Mouse (Mus musculus) adrenal gland, adult 8-10 months (tissue): ENCODE data around the gene St7. TPM values are rescaled to one million over a fixed set of nuclear protein-coding genes. Genes with fewer than 3 reads are reported as not detected.
"Not testable (repeated sequence)": the region's sequence is repeated elsewhere in the genome, so short reads cannot be mapped to it uniquely, and the experiment has no call there.

Source experiments
- DNase-seq: peaks from one replicate; pipeline ENCODE4 v3.0.0; 2022
- total RNA-seq, 4 experiments: library from RNA; stranded (reverse); gene quantifications; 2 replicates each; pipeline ENCODE4 v1.2.4; 2022

The St7 gene
- 10 to 100 TPM; 24.7 to 32.7 (median 30.4) TPM for total RNA-seq

- no peak for DNase-seq
Measured at GRCm38 (mm10) chr6:17692647-17693046, at the start of gene St7. Gene St7 (plus strand): TSS chr6:17692933.

- no peak for DNase-seq
Measured at GRCm38 (mm10) chr6:17646107-17646506, 46.6 kb upstream of the St7 start.

- no peak for DNase-seq
Measured at GRCm38 (mm10) chr6:17652132-17652531, 40.6 kb upstream of the St7 start.

DNA sequence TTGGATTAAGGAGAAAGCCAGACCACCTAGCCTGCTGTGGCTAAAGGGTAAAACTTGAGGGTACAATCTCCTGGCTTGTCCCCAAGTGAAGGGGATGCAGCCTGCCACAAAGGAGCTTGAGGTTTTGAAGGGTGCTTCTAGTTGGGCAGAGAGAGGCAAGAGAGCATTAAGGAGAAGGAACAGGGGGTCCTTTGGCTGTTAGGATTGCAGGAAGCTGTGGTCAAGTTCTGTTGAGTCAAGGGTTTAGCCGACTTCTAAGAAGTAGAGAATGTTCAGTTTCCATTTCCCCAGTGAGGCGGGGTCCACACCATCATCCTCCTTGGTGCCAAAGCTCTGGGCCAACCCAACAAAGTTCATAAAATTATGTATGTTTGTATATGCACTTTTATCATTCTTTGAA, 37.7 kb upstream of the St7 start:
- no peak for DNase-seq

DNA sequence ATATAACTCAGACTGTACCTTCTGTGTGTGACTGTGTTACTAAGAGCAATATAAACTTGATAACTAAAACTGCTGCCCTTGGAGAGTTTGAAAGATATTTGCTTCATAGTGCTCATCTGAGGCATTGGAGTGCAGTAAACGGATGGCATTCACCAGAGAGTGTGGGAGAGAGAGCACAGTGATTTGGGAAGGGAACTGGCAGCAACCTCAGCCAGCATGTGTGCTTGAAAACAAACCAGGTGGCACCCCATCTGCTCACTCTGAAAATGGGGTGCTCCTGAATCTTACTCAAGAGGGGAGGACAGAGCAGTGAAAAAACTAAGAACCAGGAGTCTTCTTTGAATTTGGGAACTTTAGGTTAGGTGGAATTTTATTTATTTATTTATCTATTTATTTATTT, 35.4 kb upstream of the St7 start:
- no peak for DNase-seq

GRCm38 (mm10) chr6:17665348-17665747, 27.4 kb upstream of the St7 start:
- DNase-seq: no peak

- DNase-seq: no peak
Measured at GRCm38 (mm10) chr6:17666024-17666423, 26.7 kb upstream of the St7 start.

- DNase-seq: no peak
Measured at GRCm38 (mm10) chr6:17667813-17668212, 24.9 kb upstream of the St7 start.

DNA sequence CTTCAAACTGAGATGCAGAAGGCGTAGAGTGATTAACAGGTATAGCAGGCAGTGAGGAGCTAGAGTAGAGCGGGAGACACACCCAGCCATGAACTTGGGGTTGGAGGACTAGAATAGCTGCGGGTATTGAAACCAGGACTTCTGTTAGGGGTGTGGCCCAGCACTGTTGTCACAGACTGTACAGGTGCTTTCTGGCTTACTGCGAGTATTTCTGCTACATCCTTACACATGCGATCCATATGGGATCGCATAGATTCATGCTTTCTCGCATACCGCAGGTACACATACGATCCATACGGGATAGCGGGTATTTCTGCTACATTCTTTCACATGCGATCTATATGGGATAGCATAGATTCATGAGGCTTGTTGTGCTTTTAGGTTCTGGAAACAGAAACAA, 24.4 kb upstream of the St7 start:
- no peak for DNase-seq

GRCm38 (mm10) chr6:17669826-17670225, 22.9 kb upstream of the St7 start:
- no peak for DNase-seq

- peak; percentile 26 for DNase-seq
Measured at GRCm38 (mm10) chr6:17675019-17675756, 17.5 kb upstream of the St7 start.

- DNase-seq: no peak
Measured at GRCm38 (mm10) chr6:17677008-17677407, 15.7 kb upstream of the St7 start.

- DNase-seq: no peak
Measured at GRCm38 (mm10) chr6:17680266-17680925, 12.3 kb upstream of the St7 start.

- no peak for DNase-seq
Measured at GRCm38 (mm10) chr6:17681810-17682209, 10.9 kb upstream of the St7 start.

DNA sequence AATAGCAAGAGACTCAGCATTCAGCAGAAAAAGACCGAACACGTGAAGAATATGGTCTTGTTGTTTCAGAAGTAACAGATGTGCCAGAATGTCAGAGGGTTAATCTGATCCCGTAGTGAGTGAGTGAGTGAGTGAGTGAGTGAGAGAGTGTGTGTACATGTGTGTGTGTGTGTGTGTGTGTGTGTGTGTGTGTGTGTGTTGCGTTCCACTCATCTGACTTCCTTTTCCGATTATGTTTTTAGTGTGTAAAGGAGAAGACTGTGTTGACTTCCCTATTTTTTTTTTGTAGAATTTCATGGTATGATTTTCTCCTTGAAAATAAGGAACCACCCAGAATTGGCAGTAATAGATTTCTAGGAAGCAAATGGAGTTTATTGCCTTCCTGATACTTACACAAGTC, 4.1 kb upstream of the St7 start:
- DNase-seq: no peak

DNA sequence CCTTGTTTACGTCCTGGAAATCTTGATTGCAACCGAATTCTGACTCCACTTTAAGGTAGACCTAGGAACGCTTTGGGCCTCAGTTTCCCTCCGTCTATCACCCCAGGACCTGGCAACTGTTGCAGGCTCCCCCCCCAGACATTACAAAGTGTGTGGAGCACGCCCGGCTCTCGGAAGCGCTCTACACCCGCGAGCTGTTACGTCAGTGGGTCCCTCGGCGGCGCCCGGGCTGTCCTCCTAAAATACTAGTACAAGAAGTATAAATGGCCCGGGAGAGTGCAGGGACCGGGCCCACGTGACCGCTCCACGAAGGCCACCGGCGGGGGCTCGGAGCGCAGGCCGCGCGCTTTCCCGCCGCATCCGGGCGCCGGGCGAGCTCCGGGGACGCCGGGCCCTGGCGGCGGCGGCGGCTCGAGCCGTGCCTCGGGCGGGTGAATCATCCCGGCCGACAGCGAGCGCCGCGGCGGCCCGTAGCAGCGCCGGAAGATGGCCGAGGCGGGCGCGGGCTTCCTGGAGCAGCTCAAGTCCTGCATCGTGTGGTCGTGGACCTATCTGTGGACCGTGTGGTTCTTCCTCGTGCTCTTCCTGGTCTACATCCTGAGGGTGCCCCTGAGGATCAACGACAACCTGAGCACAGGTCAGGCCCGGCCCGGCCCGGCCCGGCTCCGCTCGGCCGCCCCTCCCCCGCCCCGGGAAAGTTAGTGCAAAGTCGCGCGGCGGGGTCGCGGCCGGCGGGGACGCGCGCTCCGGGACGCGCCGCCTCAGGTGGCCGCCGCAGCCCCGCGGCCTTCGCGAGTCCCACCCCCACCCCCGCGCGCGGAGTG, 1.2 kb downstream of the St7 start:
- peak; percentile 61 for DNase-seq

- DNase-seq: peak; percentile 76
Measured at GRCm38 (mm10) chr6:17694550-17694951, 1.8 kb downstream of the St7 start.

DNA sequence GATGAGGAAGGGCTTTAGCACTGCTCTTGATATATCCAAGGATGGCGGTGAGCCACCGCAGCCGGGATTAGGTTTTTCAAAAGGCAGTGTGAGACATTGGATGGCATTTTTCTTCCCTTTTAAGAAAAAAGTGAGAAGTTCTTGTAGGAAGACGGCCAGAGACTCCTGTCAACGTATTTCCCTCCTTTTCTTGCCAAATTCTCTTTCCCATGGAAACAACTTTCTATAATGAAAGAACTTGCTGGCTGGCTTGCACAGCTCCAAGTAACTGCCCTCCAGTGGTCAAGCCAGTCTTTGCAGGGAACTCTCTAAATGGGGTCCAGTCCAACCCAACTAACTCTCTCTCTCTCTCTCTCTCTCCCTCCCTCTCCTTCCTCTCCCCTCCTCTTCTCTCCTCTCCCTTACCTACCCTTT, 3.6 kb downstream of the St7 start:
- DNase-seq: peak; percentile 14

DNA sequence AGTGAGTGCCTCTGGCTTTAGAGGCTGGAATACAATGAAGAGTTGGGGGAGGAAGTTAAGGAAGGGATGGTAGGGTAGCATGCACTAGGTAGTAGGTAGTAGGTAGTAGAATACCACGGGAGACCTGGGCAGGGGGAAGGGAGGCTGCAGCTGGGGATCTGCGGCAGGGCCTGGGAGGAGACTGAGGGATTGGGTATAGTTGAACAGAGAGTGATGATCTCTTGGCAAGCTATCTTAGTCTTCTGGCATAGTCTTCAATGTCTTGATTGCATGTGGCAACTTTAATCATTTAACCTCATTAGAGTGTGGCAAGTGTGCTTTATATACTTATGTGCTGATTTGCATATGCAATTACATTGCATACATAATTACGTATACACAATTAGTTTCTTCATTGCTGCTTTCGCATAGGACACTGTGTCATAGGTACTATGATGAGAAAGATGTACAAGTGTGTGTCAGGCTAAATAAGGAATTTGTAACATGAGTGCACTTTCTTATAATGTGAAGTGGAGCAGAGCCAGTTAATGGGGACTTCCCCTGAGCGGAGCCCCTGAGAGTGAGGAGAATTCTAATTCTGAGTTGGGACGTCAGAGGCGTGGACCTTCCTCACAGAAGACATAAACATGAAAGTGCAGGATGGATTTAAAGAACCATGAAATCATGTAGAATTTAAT, 8.3 kb downstream of the St7 start:
- DNase-seq: no peak

- not testable (repeated sequence) for DNase-seq
Measured at GRCm38 (mm10) chr6:17704038-17704437, 11.3 kb downstream of the St7 start.

GRCm38 (mm10) chr6:17705973-17706372, 13.2 kb downstream of the St7 start:
- DNase-seq: no peak

DNA sequence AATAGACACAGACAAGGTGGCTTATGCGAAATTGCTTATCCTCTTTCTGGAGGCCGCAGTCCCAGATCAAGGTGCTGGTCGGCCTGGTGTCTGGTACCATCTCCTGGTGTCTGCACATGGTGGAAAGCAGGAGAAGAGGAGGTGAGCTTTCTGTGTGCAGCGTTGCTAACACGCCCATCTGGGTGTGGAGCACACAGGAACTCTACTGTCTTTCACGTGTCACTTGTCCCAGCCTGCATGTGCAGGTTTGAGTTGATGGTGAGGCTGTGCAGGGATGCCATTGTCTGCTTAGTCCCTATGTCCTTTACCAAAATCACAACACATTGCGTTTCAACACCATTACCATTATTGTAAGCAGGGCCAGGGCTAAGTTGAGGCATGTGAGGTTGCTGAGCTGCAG, 26.2 kb downstream of the St7 start:
- DNase-seq: no peak

DNA sequence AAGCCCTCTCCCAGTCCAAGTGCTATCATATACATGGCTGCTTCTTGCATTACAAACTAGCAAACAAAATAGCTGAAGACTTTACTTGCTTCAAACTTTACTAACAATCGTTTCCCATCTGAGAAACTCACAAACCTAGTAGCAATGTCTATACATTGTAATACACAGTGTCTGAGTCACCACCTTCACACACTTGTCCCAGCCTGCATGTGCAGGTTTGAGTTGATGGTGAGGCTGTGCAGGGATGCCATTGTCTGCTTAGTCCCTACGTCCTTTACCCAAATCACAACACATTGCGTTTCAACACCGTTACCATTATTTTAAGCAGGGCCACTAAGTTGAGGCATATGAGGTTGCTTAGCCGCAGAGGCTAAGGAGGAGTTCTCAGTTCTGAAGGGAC, 26.7 kb downstream of the St7 start:
- no peak for DNase-seq
